Mouse (Mus musculus) C2C12 (cell line): ENCODE measurements around the gene Kbtbd13. TPM values are rescaled to one million over a fixed set of nuclear protein-coding genes. Genes with fewer than 3 reads are reported as not detected.

Experiments used
- H3K27me3 ChIP-seq: one replicate; pipeline ENCODE4 v1.6.1; 2011; ENCODE audit not compliant: control insufficient read depth, insufficient read depth, insufficient read length
- H3K36me3 ChIP-seq: one replicate; pipeline ENCODE4 v1.6.1; 2011; ENCODE audit not compliant: control insufficient read depth, insufficient read depth
- H3K4me3 ChIP-seq: one replicate; pipeline ENCODE4 v1.5.1; 2011; ENCODE audit warnings: mild to moderate bottlenecking, control low read depth; ENCODE audit not compliant: poor library complexity, insufficient read depth, severe bottlenecking
- H3K79me2 ChIP-seq: one replicate; pipeline ENCODE4 v1.6.1; 2011; ENCODE audit not compliant: control insufficient read depth, insufficient read depth
- H3K79me3 ChIP-seq: one replicate; pipeline ENCODE4 v1.6.1; 2011; ENCODE audit warnings: low read depth, control low read depth
- H3ac ChIP-seq: one replicate; pipeline ENCODE3; 2011; ENCODE audit warnings: low read depth; ENCODE audit not compliant: control insufficient read depth, insufficient read length
- CEBPB ChIP-seq: IDR thresholded peaks from one replicate; pipeline ENCODE4 v1.6.1; 2011; ENCODE audit warnings: low read depth, mild to moderate bottlenecking, control low read depth, moderate library complexity
- CTCF ChIP-seq: IDR thresholded peaks from one replicate; pipeline ENCODE4 v1.5.1; 2011; ENCODE audit not compliant: control insufficient read depth, insufficient read depth, insufficient read length
- FOSL1 ChIP-seq: IDR thresholded peaks from one replicate; pipeline ENCODE4 v1.8.0; 2011; ENCODE audit warnings: mild to moderate bottlenecking, low read length; ENCODE audit not compliant: poor library complexity, insufficient read depth, severe bottlenecking
- MAX ChIP-seq: IDR thresholded peaks from one replicate; pipeline ENCODE4 v1.6.1; 2011; ENCODE audit warnings: mild to moderate bottlenecking, control low read depth
- MYOD1 ChIP-seq: IDR thresholded peaks from one replicate; pipeline ENCODE4 v1.6.1; 2011; ENCODE audit warnings: low read depth; ENCODE audit not compliant: control insufficient read depth, insufficient read length
- MYOG ChIP-seq: IDR thresholded peaks from one replicate; pipeline ENCODE4 v1.6.1; 2011; ENCODE audit not compliant: control insufficient read depth, insufficient read length; ENCODE audit errors: extremely low read depth
- USF1 ChIP-seq: IDR thresholded peaks from one replicate; pipeline ENCODE4 v1.6.1; 2011; ENCODE audit warnings: low read depth, mild to moderate bottlenecking, control low read depth, moderate library complexity
- polyA plus RNA-seq: library from polyadenylated mRNA; unstranded; fragments of >200 nt; fragmentation: generic; extraction: Trizol; gene quantifications from one replicate; pipeline ENCODE4 v1.2.1, GENCODE M21; 2012; ENCODE audit warnings: missing spikeins

Kbtbd13 gene
- polyA plus RNA-seq, 1 experiment = not detected

GRCm38 (mm10) chr9:65382031-65382750, 9.3 kb downstream of the Kbtbd13 start:
- Histone ChIP-seq H3K79me2 (no peaks in the 10 kb centered on the region), H3K4me3 (no peak overlapping the region), H3K36me3 (peaks cover 5% of the 10 kb centered on the region), H3K79me3 (no peaks in the 10 kb centered on the region), H3K27me3 (no peaks in the 10 kb centered on the region), H3ac (no peak overlapping the region)
- no peak for TF ChIP-seq CEBPB

DNA sequence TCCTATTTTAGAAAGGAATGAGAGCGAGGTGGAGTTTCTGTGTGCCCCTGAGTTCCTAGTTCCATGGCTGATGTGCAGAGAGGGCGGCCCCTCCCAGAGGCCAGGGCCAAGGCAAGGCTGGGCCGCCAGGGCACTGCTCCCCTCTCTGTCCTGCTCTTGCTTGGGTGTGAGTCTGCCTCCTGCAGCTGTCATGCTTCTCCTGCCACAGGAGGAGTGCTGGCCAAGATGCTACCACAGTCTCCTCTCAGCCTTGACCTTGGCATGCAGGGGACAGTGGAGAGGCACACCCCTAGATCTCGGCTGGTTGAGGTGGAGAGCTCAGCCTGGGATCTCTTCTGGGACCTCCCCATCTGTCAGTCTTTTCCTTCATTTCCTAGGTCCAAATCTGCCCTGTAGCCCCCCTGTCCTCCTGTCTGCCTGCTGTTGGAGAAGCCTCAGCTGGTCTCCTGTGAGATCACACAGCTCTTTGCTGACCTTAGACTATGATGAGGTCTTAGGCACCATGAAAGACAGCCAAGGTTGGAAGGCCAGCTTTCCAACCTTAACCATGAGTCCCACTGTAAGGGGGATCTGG, 10.3 kb downstream of the Kbtbd13 start:
- Histone ChIP-seq H3K27me3 (no peaks in the 10 kb centered on the region), H3K36me3 (peaks cover 5% of the 10 kb centered on the region), H3K4me3 (no peak overlapping the region), H3ac (no peak overlapping the region), H3K79me2 (no peaks in the 10 kb centered on the region), H3K79me3 (no peaks in the 10 kb centered on the region)
- TF ChIP-seq USF1 = no peak
- no peak for TF ChIP-seq MYOG
- TF ChIP-seq CEBPB = no peak
- TF ChIP-seq MYOD1 = no peak
- TF ChIP-seq CTCF = no peak
- no peak for TF ChIP-seq FOSL1
- TF ChIP-seq MAX = no peak

DNA sequence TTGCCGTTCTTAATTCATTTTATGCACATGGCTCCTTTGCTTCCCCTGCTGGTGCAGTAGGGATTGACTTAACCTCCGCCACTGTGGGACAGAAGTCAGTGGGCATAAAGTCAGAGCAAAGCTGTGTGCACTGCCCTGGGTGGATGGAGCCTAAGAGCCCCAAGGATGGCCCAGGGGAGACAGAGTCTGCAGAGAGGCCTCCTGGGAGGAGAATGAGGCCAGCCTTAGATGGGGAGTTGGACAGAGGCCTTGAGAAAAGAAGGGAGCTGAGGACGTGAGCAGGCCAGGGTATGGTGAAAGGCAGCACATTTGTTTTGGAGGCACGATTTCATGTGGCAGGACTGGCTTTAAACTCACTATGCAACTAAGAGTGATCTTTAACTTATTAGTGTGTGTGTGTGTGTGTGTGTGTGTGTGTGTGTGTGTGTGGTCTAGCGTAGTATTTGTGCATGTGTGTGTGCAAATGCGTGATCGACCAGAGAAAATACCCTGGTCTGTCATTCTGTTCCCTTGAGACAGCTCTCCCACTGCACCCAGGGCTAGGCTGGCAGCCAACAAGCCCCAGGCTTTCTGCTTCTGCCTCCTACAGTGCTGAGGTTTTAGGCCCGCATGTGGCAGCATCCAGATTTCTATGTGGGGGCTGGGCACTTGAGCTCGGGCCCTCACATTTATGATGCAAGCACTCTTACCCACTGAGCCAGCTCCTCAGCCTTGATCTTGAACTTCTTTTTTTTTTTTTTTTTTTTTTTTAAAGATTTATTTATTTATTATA, 16.1 kb downstream of the Kbtbd13 start:
- no peak overlapping the region for H3ac ChIP-seq
- H3K36me3 ChIP-seq = peaks cover 4% of the 10 kb centered on the region
- no peaks in the 10 kb centered on the region for H3K79me3 ChIP-seq
- H3K4me3 ChIP-seq = no peak overlapping the region
- H3K79me2 ChIP-seq = no peaks in the 10 kb centered on the region
- TF ChIP-seq MYOG (no peak), MYOD1 (no peak), MAX (no peak), CTCF (no peak), USF1 (no peak), FOSL1 (no peak), CEBPB (no peak)
- H3K27me3 ChIP-seq = no peaks in the 10 kb centered on the region

GRCm38 (mm10) chr9:65374468-65375162, 16.8 kb downstream of the Kbtbd13 start:
- no peak for TF ChIP-seq USF1
- H3K4me3 ChIP-seq = no peak overlapping the region
- H3K79me2 ChIP-seq = no peaks in the 10 kb centered on the region
- H3K36me3 ChIP-seq = no peaks in the 10 kb centered on the region
- no peaks in the 10 kb centered on the region for H3K27me3 ChIP-seq
- no peaks in the 10 kb centered on the region for H3K79me3 ChIP-seq
- H3ac ChIP-seq = no peak overlapping the region

DNA sequence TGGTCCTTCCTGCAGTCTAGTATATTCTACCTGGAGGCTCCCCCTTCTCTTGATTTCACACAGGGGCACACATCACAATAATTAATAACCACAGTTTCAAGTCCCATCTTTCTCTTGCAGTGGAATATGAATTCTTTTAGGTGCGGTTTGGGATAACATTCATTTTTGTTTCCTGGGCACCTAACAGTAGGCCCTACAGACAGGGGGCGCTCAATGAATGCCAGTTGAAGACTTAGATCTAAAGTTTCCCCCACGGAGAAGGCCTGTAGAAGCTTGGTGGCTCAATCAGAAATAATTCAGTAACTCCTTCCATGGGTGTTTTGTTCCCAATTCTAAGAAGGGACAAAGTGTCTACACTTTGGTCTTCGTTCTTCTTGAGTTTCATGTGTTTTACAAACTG, 19.0 kb downstream of the Kbtbd13 start:
- H3K4me3 ChIP-seq = no peak overlapping the region
- TF ChIP-seq CEBPB = no peak
- TF ChIP-seq MAX = no peak
- no peak for TF ChIP-seq MYOG
- TF ChIP-seq CTCF = no peak
- no peak for TF ChIP-seq FOSL1
- TF ChIP-seq MYOD1 = no peak
- TF ChIP-seq USF1 = no peak
- H3K79me2 ChIP-seq = no peaks in the 10 kb centered on the region
- H3K27me3 ChIP-seq = no peaks in the 10 kb centered on the region
- H3ac ChIP-seq = no peak overlapping the region
- H3K79me3 ChIP-seq = no peaks in the 10 kb centered on the region
- no peaks in the 10 kb centered on the region for H3K36me3 ChIP-seq

DNA sequence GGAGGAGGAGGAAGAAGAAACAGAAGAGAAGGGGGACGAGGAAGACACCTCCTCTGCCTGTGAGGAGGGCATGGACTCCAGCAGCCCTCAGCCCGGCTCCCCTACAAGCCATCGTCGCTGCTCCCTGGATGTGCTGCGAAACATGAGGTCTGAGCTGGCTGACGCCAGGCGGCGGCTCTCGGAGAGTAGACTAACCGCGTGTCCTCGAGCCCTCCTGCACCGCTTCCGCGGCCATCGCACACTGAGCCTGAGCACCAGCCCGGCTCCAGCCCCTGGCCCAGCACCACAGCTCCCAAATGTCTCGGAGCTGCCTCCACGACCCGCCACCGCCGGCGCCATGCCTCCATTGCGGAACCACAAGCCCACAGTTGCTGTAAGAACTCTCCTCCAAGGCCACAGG, 19.7 kb downstream of the Kbtbd13 start:
- H3K79me3 ChIP-seq = no peaks in the 10 kb centered on the region
- H3K4me3 ChIP-seq = no peak overlapping the region
- TF ChIP-seq MYOG = no peak
- no peak for TF ChIP-seq FOSL1
- no peak for TF ChIP-seq CEBPB
- TF ChIP-seq CTCF = no peak
- TF ChIP-seq MYOD1 = no peak
- no peak for TF ChIP-seq USF1
- no peak for TF ChIP-seq MAX
- H3K79me2 ChIP-seq = no peaks in the 10 kb centered on the region
- no peak overlapping the region for H3ac ChIP-seq
- no peaks in the 10 kb centered on the region for H3K27me3 ChIP-seq
- H3K36me3 ChIP-seq = no peaks in the 10 kb centered on the region
